Comparison of ENCODE assay signal across 16 mouse cellular contexts in the genomic region with DNA sequence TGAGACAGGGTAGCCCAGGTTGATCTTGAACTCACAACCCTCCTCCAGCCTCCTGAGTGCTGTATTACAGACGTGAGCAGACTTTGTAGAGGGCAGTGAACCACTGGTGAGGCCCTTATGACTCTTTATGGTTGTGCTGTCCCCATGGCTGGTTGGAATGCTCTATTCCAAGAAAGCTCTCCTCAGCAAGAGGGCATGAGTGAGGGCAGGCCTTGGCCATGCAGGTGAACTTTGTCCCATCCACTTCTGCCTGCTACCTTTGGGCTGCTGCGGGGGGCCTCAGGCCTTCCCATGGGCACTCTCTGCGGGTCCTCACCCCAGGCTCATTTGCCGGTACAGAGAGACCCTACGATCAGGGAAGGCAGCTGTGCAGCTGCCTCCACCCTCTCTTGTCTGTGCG. TPM values are rescaled to one million over a fixed set of nuclear protein-coding genes. Genes with fewer than 3 reads are reported as not detected.
DNase-seq lines count a peak whose midpoint lies in the region; ATAC-seq and TF ChIP-seq lines count a peak whose summit lies in the region.
"Had no signal": no experiment of that assay in that cellular context is flagged by ENCODE, and none has a peak within 500 bp of the region (broad histone marks: within the 10 kb centered on the region; RNA-seq: fewer than 3 reads in every experiment).

No protein-coding gene starts in this region.

- no peak for ATAC-seq in heart, embryonic 13.5 days (ENCODE audit: extremely low read depth, insufficient number of reproducible peaks, low FRiP score, low TSS enrichment)
- no peak for ATAC-seq in midbrain, postnatal 0 days (ENCODE audit: low FRiP score)
- ATAC-seq in hindbrain, embryonic 15.5 days (ENCODE audit: low FRiP score, low read depth): no peak
- no peak for ATAC-seq in midbrain, embryonic 16.5 days
- ATAC-seq: forebrain, postnatal 0 days had no signal

- H3K27me3 ChIP-seq in heart, embryonic 13.5 days (replicated peaks): peaks cover 3% of the 10 kb centered on the region; the same call in 1 of the 2 replicates
- H3K27me3 ChIP-seq in midbrain, embryonic 10.5 days (ENCODE audit: low read depth, poor library complexity, severe bottlenecking): peaks cover 37% of the 10 kb centered on the region
- H3K27me3 ChIP-seq in midbrain, postnatal 0 days (ENCODE audit: insufficient read depth, low read length): no peaks in the 10 kb centered on the region
- 0 out of 2 replicates have a peak, but pooled peaks cover 4% of the 10 kb centered on the region for H3K27me3 ChIP-seq in hindbrain, embryonic 15.5 days
- no peaks in the 10 kb centered on the region; the same call in 1 of the 2 replicates for H3K27me3 ChIP-seq in midbrain, embryonic 16.5 days (ENCODE audit: control insufficient read depth, insufficient read depth, low read depth, low read length)

- H3K4me3 ChIP-seq in heart, embryonic 13.5 days: peak overlapping the region; percentile 81
- H3K4me3 ChIP-seq in midbrain, embryonic 10.5 days: peak overlapping the region; percentile 18; the same call in 1 of the 2 replicates
- no peak overlapping the region for H3K4me3 ChIP-seq in midbrain, postnatal 0 days (ENCODE audit: low read depth, low read length)
- H3K4me3 ChIP-seq in hindbrain, embryonic 15.5 days: no peak overlapping the region
- no peak overlapping the region for H3K4me3 ChIP-seq in midbrain, embryonic 16.5 days (ENCODE audit: low read depth, low read length)
- H3K4me3 ChIP-seq: embryonic facial prominence, embryonic 15.5 days; limb, embryonic 13.5 days had no signal

- no peak for DNase-seq in heart, adult 11 months
- no peak for DNase-seq in midbrain, embryonic 10.5 days (ENCODE audit: low spot score)
- DNase-seq in midbrain, postnatal 0 days (ENCODE audit: low spot score): no peak
- DNase-seq in thymus, postnatal 36 days: no peak
- DNase-seq in embryo, embryonic 10 days (ENCODE audit: low spot score): no peak
- DNase-seq: adrenal gland, adult 8-10 months; cerebellum, postnatal 36 days; forebrain, postnatal 0 days; gastrocnemius, postnatal 36 days; lung, postnatal 36 days had no signal

- H3K4me2 ChIP-seq in heart, embryonic 13.5 days: peak overlapping the region; percentile 84
- no peak overlapping the region for H3K4me2 ChIP-seq in midbrain, postnatal 0 days (ENCODE audit: low read depth, low read length, poor library complexity, severe bottlenecking)
- H3K4me2 ChIP-seq in hindbrain, embryonic 15.5 days: 0 out of 2 replicates have a peak overlapping the region, but pooled peaks have one; percentile 80
- H3K4me2 ChIP-seq in midbrain, embryonic 16.5 days (ENCODE audit: low read length): no peak overlapping the region

- no peaks in the 10 kb centered on the region for H3K36me3 ChIP-seq in heart, embryonic 13.5 days
- no peaks in the 10 kb centered on the region for H3K36me3 ChIP-seq in midbrain, embryonic 10.5 days
- no peaks in the 10 kb centered on the region for H3K36me3 ChIP-seq in midbrain, postnatal 0 days (ENCODE audit: insufficient read depth, low read length)
- H3K36me3 ChIP-seq in hindbrain, embryonic 15.5 days: no peaks in the 10 kb centered on the region
- H3K36me3 ChIP-seq in midbrain, embryonic 16.5 days (ENCODE audit: control insufficient read depth, insufficient read depth, low read length): no peaks in the 10 kb centered on the region
- H3K36me3 ChIP-seq: embryonic facial prominence, embryonic 15.5 days; limb, embryonic 13.5 days had no signal

- H3K9me3 ChIP-seq in heart, embryonic 13.5 days: no peaks in the 10 kb centered on the region
- H3K9me3 ChIP-seq in midbrain, embryonic 10.5 days (replicated peaks): no peaks in the 10 kb centered on the region
- no peaks in the 10 kb centered on the region for H3K9me3 ChIP-seq in midbrain, postnatal 0 days (ENCODE audit: low read length)
- no peaks in the 10 kb centered on the region for H3K9me3 ChIP-seq in hindbrain, embryonic 15.5 days
- H3K9me3 ChIP-seq in midbrain, embryonic 16.5 days (replicated peaks; ENCODE audit: control insufficient read depth, low read length, poor library complexity, severe bottlenecking): no peaks in the 10 kb centered on the region
- H3K9me3 ChIP-seq: embryonic facial prominence, embryonic 15.5 days; limb, embryonic 13.5 days had no signal

- peak overlapping the region; percentile 32; the same call in 1 of the 2 replicates for H3K27ac ChIP-seq in heart, embryonic 13.5 days (replicated peaks)
- no peak overlapping the region for H3K27ac ChIP-seq in midbrain, embryonic 10.5 days (replicated peaks)
- no peak overlapping the region for H3K27ac ChIP-seq in midbrain, postnatal 0 days (ENCODE audit: low read depth, low read length)
- no peak overlapping the region for H3K27ac ChIP-seq in hindbrain, embryonic 15.5 days (replicated peaks)
- H3K27ac ChIP-seq in midbrain, embryonic 16.5 days (ENCODE audit: low read length): no peak overlapping the region
- H3K27ac ChIP-seq: embryonic facial prominence, embryonic 15.5 days; limb, embryonic 13.5 days; stomach, postnatal 0 days had no signal

- no peak for TF ChIP-seq CTCF in midbrain, postnatal 0 days (IDR thresholded peaks at IDR 0.05)

- H3K4me1 ChIP-seq in heart, embryonic 13.5 days: peaks cover 32% of the 10 kb centered on the region
- H3K4me1 ChIP-seq in midbrain, embryonic 10.5 days: peaks cover 24% of the 10 kb centered on the region
- no peaks in the 10 kb centered on the region for H3K4me1 ChIP-seq in midbrain, postnatal 0 days (ENCODE audit: insufficient read depth, low read length)
- H3K4me1 ChIP-seq in hindbrain, embryonic 15.5 days (replicated peaks): peaks cover 21% of the 10 kb centered on the region
- peaks cover 10% of the 10 kb centered on the region for H3K4me1 ChIP-seq in midbrain, embryonic 16.5 days (ENCODE audit: control insufficient read depth, insufficient read depth, low read length)

- H3K9ac ChIP-seq in heart, embryonic 13.5 days: peak overlapping the region; percentile 47; the same call in 1 of the 2 replicates
- H3K9ac ChIP-seq in midbrain, postnatal 0 days (replicated peaks; ENCODE audit: low read length, poor library complexity, severe bottlenecking): no peak overlapping the region
- H3K9ac ChIP-seq in hindbrain, embryonic 15.5 days: no peak overlapping the region
- 0 out of 2 replicates have a peak overlapping the region, but pooled peaks have one; percentile 25 for H3K9ac ChIP-seq in midbrain, embryonic 16.5 days (ENCODE audit: low read depth, low read length)
- H3K9ac ChIP-seq: embryonic facial prominence, embryonic 15.5 days; forebrain, postnatal 0 days; limb, embryonic 13.5 days had no signal

- WGBS in heart, embryonic 13.5 days: 29% methylated on average over 6 of the region's 6 CpGs
- WGBS in midbrain, embryonic 10.5 days: 25% methylated on average over 6 of the region's 6 CpGs
- whole genome bisulfite sequencing in midbrain, postnatal 0 days: 38% methylated on average over 6 of the region's 6 CpGs
- 18% methylated on average over 6 of the region's 6 CpGs for WGBS in hindbrain, embryonic 15.5 days
- WGBS in midbrain, embryonic 16.5 days: 32% methylated on average over 6 of the region's 6 CpGs

RNA-seq across cellular contexts. Expression of a gene that starts 1.9 kb away (rescaled TPM):
- 2.5 and 3.5 TPM in 2 replicates for polyA plus RNA-seq in heart, embryonic 13.5 days (2015; fragmentation: Nextera tagmentation; extraction: Ambion mirVana)
- 3.0 and 4.5 TPM in 2 replicates for polyA plus RNA-seq in midbrain, embryonic 10.5 days (2016; fragmentation: Nextera tagmentation; extraction: Ambion mirVana)
- 4.1 and 5.2 TPM in 2 replicates for total RNA-seq in midbrain, postnatal 0 days (2014; rRNA removed)
- 5.2 and 7.0 TPM in 2 replicates for polyA plus RNA-seq in midbrain, postnatal 0 days (2015; fragmentation: Nextera tagmentation; extraction: Ambion mirVana)
- 5.0 and 5.2 TPM in 2 replicates for polyA plus RNA-seq in hindbrain, embryonic 15.5 days (2015; fragmentation: Nextera tagmentation; extraction: Ambion mirVana)
- polyA plus RNA-seq in midbrain, embryonic 16.5 days (2015; fragmentation: Nextera tagmentation; extraction: Ambion mirVana): 5.0 and 5.4 TPM in 2 replicates

RNA-seq across cellular contexts. Expression of a gene that starts 32.5 kb away (rescaled TPM):
- 303 and 356 TPM in 2 replicates for polyA plus RNA-seq in heart, embryonic 13.5 days (2015; fragmentation: Nextera tagmentation; extraction: Ambion mirVana)
- 505 and 557 TPM in 2 replicates for polyA plus RNA-seq in midbrain, embryonic 10.5 days (2016; fragmentation: Nextera tagmentation; extraction: Ambion mirVana)
- 220 and 287 TPM in 2 replicates for total RNA-seq in midbrain, postnatal 0 days (2014; rRNA removed)
- 513 and 545 TPM in 2 replicates for polyA plus RNA-seq in midbrain, postnatal 0 days (2015; fragmentation: Nextera tagmentation; extraction: Ambion mirVana)
- 461 and 478 TPM in 2 replicates for polyA plus RNA-seq in hindbrain, embryonic 15.5 days (2015; fragmentation: Nextera tagmentation; extraction: Ambion mirVana)
- polyA plus RNA-seq in midbrain, embryonic 16.5 days (2015; fragmentation: Nextera tagmentation; extraction: Ambion mirVana): 500 and 511 TPM in 2 replicates

Comparison
In these comparisons a context has a peak if more than half of its experiments do, and no peak if none do; other contexts are left out.
1. H3K4me3 ChIP-seq: peak in heart, embryonic 13.5 days (single experiment) and midbrain, embryonic 10.5 days (single experiment); none in midbrain, postnatal 0 days (single experiment), hindbrain, embryonic 15.5 days (single experiment) and midbrain, embryonic 16.5 days (single experiment).
2. H3K9ac ChIP-seq: peak in heart, embryonic 13.5 days (single experiment) and midbrain, embryonic 16.5 days (single experiment); none in midbrain, postnatal 0 days (single experiment) and hindbrain, embryonic 15.5 days (single experiment).
3. H3K4me2 ChIP-seq: peak in heart, embryonic 13.5 days (single experiment) and hindbrain, embryonic 15.5 days (single experiment); none in midbrain, postnatal 0 days (single experiment) and midbrain, embryonic 16.5 days (single experiment).